Mouse (Mus musculus) left cerebral cortex, postnatal 4 days (tissue): ENCODE results near the gene Mtus2. TPM values are rescaled to one million over a fixed set of nuclear protein-coding genes. Genes with fewer than 3 reads are reported as not detected.
"Not testable (repeated sequence)": the region's sequence is repeated elsewhere in the genome, so short reads cannot be mapped to it uniquely, and the experiment has no call there.

Source experiments
- DNase-seq: peaks from one replicate; pipeline ENCODE4 v3.0.0-alpha.2; 2022
- intact Hi-C: fragments of 180-260 bp; cut with DNase I; formaldehyde crosslinking; loops from one replicate; pipeline ENCODE4 v1.15.1; 2025
- total RNA-seq, 2 experiments: library from RNA; stranded (reverse); gene quantifications; 2 replicates each; pipeline ENCODE4 v1.2.3; 2021

The Mtus2 gene
- total RNA-seq = 10 to 100 TPM; 54.7 to 57.7 TPM

DNA sequence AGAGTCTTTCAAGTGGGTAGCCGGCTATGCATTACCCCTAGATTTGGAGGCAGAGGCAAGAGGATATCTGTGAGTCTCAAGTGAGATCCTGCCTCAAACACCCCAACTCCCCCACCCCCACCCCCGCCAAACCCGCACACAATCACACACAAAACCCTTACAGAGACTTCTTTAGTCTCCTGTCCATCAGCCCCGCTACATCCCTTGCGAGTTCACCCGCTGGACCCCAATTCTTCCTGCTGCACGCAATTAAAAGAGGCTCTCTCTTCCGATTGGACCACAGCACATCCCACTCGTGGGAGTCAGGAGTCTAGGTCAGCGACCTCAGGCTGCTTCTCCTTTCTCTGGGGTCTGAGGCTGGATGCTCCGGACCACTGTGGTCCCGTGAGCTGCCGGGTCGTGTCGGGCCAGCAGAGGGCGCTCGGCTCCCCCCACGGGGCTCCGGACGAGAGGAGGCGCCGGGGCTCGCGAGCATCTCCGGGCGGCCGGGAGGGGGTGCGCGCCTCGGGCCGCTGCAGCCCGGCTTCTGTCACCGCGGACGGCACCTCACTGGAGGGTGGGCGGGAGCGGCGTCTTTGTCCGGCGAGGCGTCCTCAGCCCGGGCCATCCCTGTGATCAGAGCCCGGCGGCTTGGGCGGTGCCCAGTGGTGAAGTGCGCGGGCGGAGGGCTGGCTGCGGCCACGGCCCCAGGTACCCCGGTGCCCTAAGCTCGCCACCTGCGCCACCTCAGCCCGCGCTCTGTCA is at the start of gene Mtus2:
Mtus2 (plus strand) TSS at position 500 of the 744 bp plus-strand sequence.
- DNase-seq = peak; percentile 94
- intact Hi-C loops = loop anchor here (2.0 kb wide), 1 partner anchor 282 kb away; no protein-coding TSS in a partner anchor

DNA sequence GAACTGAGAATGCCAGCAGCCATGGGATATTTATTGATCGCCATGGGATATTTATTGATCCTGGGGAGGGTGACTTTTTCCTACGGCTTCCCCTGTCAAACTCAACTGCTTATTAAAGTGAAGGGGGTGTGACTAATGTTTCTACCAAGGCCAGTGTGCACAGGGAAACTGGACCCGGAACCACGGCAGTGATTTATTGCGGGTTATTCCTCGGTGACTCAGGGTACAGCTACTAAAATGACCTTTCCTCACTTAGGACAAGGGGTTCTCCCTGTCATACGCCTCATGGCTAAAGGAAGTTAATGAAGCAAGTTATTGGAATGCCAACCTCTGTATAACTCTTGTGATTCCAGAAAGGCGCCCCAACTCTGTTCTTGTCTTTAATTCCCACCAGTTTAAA is 49.3 kb upstream of the Mtus2 start:
- intact Hi-C loops = no loop called here
- DNase-seq = no peak

DNA sequence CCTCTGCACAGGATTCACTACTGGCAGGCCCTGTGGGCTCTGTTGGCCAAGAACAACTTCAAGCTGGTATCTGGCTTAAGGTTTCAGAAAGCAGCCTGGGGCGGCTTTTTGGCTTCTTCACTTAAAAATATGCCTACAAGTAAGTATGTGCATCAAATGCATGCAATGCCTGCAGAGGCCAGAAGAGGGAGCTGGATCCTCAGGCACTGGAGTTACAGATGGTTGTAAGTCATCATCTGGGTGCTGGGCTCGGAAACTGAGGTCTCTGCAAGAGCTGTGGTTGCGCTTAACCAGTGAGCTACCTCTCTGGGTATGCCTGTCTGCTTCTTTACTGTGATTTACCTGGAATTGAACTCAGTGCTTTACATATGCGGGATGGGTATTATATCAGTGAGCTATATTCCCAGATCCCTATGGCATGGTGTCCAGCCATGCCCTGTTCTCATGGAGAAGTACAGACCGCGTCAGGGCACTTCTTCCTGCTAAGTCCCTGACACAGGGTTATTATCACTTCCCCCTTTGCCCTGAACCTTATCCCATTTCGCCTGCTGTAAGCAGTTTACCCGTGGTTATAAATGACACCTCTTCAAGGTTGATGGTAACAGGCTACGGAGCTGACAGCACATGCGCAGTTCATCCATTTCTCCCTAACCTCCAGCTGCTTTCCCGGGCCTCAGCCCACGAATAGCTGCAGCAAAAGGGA is 46.2 kb upstream of the Mtus2 start:
- DNase-seq = no peak
- intact Hi-C loops = no loop called here

DNA sequence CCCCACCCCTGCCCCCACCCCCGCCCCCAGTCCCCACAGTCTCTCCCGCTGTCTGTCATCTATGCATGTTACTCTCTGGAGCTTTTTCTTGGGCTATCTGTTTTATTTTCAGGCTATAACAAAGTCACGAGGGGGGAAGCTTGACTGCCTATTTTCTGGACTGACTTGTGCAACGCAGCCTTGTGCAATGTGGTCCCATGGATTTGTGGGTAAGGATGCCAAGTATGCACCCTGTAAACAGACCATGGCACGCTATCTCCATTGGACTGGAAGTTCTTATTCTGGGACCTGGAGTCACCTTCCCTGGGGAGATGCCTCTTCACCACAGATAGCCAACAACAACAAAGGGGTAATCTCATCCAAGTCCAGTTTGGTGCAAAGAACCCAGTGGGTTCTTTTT is 45.4 kb upstream of the Mtus2 start:
- intact Hi-C loops = no loop called here

DNA sequence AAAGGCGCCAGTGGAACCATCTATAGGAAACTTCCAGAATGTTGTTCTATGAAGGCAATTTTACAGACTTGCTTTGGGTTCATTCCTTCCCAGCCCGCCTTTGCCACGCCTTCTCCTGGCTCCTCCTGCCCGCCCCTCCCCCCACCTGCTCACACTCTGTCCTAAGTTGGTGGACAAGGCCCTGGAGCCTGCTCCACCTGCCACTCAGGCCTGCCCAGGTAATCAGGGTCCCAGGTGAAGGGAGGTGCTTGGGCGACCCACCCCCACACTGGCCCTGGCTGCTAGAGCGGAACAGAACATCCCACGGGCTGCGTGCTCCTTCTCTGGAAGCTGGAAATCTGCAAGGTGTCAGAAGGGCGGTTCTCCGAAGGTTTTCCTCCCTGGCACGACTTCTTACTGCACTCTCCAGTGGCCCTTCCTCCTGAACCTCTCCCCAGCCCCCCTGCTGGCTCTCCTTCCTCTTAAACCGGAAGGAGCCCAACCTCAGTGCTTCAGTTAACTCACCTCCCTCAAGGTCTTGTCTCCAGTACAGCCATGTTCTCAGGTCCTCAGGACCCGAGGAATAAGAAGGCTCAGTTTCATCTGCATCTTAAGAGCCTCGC is 43.8 kb upstream of the Mtus2 start:
- intact Hi-C loops = no loop called here
- DNase-seq = no peak

More for the DNA sequence above, 45.4 kb upstream of the Mtus2 start:
- DNase-seq = no peak

DNA sequence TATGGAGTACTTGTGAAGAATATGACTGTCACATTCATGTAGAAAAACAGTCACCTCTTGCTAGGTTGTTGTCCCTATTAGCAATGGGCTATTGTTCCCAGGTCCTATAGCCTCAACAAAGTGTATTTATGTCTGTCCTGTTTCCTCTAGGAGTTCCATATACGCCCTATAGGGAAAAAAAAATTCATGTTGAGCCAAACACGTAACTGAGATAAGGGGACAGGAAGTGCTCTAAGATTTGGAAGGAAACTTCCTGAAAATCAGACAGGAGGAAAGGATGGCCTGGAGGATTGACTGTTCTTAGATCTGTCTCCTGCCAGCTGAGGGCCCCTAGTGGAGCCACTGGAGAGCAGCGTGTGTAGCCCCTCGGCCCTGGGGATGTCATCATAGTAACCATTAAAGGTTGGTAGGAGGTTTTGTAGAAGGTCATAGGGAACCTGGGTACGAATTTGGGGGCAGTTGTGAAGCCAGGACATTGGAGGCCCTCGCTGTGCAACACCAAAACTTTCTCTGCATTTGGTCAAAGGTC is 42.0 kb upstream of the Mtus2 start:
- no peak for DNase-seq
- intact Hi-C loops = no loop called here

DNA sequence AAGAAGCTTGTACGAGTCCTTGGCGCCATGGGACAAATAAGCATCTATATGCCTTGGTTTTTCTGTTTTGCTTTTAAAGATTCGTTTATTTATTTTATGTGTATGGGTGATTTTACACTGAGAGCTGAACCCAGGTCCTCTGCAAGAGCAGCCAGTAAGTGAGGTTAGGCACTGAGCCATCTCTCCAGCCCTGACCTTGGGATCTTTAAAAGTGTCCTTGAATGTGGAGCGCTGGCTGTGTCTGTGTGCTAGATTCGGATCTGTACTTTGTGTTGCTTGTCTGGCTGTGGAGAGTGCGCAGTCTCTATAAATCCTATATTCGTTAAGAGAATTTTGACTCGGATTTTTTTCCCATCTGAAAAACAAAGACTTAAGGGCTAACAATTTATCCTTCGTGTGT is 40.9 kb upstream of the Mtus2 start:
- intact Hi-C loops = no loop called here
- DNase-seq = no peak

DNA sequence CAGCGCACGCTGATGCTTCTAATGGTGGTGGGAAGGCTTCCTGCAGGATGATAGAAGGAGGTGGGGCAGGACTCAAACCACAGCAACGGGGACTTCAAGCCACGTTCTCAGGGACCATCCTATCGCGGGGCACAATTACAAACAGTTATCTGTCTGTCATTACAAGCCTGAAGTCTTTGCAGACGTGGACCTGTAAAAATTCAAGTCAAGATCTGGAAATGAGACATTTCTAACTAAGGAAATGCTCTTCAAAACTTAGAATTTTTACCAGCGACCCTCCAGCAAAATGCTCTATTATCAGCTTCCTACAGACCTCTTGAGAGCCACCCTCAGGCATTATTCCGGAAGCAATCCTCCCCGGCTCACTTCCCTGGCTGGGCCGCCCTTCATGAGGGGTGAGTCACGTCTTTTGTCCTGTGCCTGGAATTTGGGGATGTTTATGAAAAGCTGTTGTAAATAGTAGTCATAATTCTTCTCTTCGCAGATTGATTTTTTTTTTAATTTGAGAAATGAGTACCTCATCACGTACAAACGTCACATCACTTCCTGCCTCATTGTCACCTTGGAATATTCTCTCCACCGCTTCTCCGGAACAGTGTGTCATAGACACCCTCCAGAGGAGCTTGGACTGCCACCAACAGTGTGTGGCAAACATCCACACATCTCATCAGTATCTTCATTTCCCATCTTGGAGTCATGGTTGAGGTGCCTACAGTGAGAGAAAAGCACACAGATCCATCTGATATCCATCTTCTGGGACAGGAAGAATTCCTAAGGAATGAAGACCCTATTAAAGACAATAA is 38.9 kb upstream of the Mtus2 start:
- no peak for DNase-seq
- intact Hi-C loops = no loop called here

DNA sequence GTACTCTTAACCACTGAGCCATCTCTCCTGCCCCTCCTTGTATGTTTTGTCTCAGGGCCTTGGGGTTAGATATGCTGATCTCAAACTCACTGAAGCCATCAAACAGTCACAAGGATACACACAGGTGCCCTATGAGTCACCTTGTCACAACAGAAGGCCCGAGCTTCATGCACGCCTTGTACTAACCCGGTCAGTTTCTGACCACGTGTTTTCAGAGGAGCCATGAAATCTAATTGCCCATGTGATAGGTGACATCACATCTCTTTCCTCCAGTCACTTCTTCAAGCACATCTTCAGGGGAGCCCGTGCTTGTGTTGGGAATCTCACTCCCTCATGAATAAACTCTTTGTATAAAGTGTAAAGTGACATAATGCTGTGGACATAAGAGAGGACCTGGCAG is 32.5 kb upstream of the Mtus2 start:
- intact Hi-C loops = no loop called here

DNA sequence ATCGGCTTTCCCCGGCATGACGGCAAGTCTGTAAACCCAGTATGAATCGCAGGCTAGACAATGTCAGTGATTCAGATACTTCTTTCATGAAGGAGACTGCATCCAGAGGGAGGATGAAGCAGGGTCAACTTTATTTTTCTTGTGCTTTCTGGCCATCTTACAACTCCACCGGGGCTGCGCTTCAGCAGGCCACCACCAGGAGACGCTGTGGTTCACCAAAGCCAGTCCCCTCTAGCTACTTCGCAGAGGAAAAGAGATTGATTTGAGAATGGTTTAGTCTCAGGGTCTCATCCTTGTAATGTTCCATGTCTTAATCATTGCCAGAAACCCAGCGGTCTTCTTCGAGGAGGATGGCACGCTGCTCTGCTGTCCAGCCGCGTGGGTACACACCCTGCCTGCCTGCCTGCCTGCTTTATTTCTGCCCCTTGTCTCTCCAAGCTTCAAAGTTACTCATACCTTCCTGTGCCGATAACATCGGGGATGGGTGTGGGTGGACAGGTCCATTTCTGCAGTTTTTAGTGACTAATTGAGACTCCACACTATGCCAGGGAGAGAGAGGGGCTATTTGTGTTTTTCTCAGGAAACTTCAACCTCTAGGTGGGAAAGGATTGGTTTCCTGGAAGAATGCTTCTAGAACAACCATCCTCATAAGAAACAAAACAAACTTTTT is 31.1 kb upstream of the Mtus2 start:
- intact Hi-C loops = no loop called here
- peak; percentile 40 for DNase-seq

More for the DNA sequence above, 32.5 kb upstream of the Mtus2 start:
- DNase-seq = no peak

DNA sequence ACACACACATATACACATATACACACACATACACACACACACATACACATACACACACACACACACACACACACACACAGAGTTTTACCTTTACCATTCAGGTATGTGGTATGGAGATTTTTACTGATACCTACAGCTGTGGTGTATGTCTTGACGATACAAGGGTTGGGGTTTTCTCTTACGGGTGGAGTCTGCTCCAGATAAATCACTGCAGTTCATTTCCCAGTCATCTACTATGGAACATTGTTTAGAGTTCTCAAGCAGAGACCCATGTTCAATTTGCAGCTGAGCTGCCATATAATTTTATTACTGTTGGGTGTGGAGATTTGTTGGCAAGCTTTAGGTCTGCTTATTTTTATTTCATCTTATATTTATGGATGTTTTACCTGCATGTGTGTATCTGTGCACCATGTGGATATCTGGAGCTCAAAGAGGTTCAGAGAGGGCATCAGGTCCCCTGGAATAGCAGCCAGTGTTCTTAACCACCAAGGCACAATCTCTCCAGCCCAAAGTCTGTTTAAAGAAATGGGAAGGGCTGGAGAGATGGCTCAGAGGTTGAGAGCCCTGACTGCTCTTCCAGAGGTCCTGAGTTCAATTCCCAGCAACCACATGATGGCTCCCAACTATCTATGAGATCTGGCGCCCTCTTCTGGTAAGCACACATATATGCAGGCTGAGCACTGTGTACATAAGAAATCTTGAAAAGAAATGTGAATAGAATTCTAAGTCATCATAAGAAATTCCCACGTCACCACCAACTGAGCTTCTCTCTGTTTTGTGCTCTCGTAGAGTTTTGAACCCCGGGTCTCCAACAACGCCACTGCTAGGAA is 28.2 kb upstream of the Mtus2 start:
- intact Hi-C loops = no loop called here

DNA sequence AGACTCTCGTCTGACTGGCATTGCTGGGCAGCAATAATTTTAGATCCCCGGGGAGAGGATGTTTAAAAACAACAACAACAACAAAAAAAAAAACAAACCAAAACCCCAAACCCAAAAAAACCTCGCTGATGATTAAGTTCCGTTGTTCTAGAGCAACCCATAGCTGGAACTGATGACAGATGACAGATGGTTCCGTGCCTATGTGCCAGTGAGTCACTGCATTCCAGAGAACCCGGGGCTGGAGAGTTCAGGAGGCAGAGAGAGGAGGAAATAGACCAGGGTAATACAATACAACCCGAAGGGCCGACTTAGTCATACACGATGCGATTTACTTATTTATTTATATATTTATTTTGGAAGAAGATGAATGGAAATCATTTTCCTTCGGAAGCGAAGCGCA is 22.0 kb upstream of the Mtus2 start:
- intact Hi-C loops = no loop called here

More for the DNA sequence above, 28.2 kb upstream of the Mtus2 start:
- no peak for DNase-seq

DNA sequence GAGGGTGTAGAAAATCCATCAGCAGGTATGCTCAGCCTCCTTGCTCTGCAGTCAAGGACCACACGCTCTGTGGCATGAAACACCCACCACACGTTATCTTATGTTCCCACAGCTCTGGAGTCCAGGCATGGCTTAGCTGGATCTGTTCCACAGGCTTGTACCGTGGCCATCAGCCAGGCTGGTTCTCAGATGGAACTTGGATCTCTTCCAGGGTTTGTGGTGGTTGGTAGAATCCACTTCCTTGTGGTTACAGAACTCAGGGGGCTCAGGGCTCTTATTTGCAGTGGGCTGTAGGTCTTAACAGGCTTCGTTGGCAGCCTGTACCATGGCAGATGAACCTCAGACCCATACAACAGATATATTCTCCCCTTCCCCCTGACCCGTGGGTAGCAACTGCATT is 17.9 kb upstream of the Mtus2 start:
- intact Hi-C loops = no loop called here
- DNase-seq = peak; percentile 58

More for the DNA sequence above, 22.0 kb upstream of the Mtus2 start:
- no peak for DNase-seq

DNA sequence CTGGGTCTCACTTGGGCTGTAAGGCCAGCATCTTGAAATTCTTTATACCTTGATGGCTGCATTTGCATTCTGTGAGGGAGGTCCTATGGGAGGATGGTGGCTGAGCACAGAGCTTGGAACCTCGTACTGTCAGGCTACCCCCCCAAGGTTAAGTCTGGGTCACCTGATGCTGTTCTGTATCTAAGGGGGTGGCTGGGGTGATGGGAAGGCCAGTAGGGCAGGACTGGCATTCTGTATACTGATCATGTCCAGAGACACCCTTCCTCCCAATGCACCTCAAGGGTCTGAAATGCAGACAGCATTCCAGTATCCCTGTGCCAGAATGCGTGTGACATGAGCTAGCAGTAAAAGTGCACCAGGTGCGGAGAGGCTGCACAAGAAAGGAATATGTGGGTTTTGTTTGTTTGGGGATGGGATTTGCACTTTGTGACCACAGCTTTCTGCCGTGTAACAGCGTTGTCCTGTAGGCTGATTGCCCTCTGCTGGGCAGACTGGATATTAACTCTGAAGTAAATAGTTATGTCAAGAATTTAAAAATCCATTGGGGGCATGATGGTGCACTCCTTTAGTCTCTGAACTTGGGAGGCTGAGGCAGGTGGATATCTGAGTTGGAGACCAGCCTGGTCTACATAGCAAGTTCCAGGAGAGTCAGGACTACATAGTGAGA is 12.0 kb upstream of the Mtus2 start:
- intact Hi-C loops = no loop called here
- DNase-seq = no peak

DNA sequence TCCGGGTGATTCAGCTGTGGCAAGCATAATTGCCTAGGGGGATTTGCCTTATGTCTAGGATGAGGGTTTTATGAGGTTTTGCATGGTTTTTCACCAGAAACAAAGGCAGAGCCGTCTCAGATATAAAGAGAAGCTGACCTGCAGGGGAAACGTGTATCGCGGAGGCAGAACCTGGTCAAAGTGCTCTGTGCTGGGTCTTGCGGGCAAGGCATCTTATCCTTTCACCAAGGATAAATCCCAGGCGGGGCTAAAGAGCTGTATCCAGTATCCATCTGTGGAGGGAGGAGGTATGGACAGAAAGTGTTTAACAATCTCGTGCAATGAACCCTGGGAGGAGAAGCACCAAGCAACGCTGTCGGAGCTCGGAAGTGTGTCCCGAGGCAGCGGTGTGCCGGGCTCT is 7.2 kb upstream of the Mtus2 start:
- DNase-seq = no peak
- intact Hi-C loops = no loop called here

DNA sequence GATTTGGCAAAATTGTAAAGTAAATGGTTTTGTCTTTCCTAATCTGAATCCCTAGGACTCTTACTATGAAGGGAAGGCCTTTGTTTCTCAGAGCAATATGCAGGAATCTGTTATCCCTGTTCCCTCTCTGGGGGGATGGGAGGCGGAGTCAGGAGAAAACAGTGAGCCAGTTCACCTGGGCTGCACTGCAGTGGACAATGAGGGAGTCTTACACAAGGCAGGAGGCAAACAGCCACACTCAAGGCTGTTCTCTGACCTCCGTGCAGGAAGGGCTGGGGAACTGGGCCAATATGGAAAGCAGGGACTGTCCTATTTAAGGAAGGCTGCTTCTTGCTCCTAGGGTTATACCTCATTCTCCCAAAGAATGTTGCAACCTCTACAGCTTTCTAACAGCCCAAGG is 5.4 kb upstream of the Mtus2 start:
- intact Hi-C loops = no loop called here
- no peak for DNase-seq

DNA sequence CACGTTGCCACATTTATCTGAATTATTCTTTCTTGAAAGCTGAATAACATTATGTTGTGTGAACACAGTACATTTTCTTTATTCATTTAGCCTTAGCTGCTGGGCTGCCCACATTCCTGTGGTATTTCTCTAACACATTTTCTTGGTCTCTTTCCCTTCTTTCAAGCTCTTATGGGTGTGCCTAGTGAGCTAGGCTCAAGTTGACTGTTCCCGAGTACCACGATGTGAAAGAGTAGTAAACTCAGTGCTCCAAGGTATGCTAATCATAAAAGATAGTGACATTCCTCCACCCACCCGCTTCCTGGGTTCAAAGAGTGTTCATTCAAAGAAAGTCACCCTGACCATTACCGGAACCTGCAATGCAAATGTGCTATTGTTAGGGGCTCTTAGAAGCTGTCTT is 3.9 kb upstream of the Mtus2 start:
- intact Hi-C loops, DNase-seq: not testable (repeated sequence)

DNA sequence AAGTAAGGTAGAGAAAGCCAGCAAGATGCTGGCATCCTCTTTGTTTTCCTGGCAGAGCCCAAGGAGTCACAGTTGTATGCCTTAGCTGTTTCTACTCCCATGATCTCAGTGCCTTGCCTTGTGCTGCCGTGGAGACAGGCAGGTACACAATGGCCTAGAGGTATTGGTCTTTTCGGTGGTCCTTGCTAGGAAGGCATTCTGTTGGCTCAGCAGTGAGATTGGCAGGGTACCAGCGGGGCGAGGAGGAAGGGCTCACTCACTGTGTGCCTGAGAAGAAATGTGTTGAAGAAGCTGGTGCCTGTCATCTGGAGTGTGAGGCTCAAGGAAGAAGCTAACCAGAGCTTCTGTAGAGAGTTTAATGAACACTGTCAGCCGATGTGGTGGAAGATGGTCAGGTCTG is 1.4 kb upstream of the Mtus2 start:
- intact Hi-C loops = loop anchor here (2.0 kb wide), 1 partner anchor 283 kb away; no protein-coding TSS in a partner anchor
- DNase-seq = peak; percentile 37

DNA sequence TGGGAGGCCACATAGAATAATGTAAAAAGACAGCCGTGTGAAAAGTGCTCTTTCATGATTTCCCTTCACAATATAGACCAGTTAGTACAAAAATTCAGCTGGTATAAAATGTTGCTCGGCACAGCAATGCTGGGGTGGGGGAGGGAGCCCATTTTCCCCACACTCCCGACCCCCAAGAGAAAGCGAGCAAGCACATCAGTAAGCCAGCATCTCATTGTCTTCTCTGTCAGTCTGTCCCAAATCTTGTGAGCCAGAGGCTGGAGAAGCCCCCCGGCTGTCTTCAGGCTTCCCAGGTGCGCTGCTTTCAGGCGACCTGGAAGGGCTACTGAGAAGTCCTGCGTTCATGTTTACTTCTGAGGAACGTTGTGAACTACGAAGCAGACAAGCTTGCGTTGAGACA is 699 bp upstream of the Mtus2 start:
- no peak for DNase-seq
- intact Hi-C loops = loop anchor here (2.0 kb wide), 1 partner anchor 282 kb away; no protein-coding TSS in a partner anchor
